ENCODE assay signal across 28 mouse cellular contexts in the genomic region with DNA sequence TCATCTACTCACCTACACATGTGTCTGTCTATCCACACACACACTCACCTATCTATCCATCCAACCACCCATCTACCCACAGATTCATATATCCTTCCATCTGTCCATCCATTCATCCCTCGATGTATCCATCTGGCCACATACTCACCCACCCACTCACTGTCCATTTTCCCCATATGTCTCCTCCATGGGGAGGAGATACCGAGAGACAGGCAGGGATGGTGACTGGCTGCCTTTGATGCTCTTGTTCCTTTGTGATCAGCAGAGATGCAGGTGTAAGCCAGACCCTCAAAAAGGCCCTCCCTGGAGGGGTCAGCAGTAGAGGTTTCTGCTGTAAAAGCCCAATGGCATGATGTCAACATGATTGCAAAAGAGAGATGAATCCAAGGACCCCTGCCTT.
DNase-seq lines count a peak whose midpoint lies in the region; ATAC-seq and TF ChIP-seq lines count a peak whose summit lies in the region.
"Had no signal": no experiment of that assay in that cellular context is flagged by ENCODE, and none has a peak within 500 bp of the region (broad histone marks: within the 10 kb centered on the region; RNA-seq: fewer than 3 reads in every experiment).

No protein-coding gene starts in this region.

- H3K4me3 ChIP-seq in forebrain, embryonic 15.5 days, result no peak overlapping the region
- no peak overlapping the region for H3K4me3 ChIP-seq in forebrain, embryonic 10.5 days
- no peak overlapping the region for H3K4me3 ChIP-seq in layer of hippocampus, adult 2 months
- no peak overlapping the region for H3K4me3 ChIP-seq in midbrain, embryonic 16.5 days (ENCODE audit: low read depth, low read length)
- no peak overlapping the region for H3K4me3 ChIP-seq in midbrain, embryonic 14.5 days (replicated peaks; ENCODE audit: low read depth, low read length)
- no peak overlapping the region for H3K4me3 ChIP-seq in cortical plate, adult 2 months (ENCODE audit: insufficient read depth, low read length)
- H3K4me3 ChIP-seq: erythroblast, embryonic 14.5 days; gastrocnemius, adult 2 months; intestine, embryonic 15.5 days; limb, embryonic 13.5 days; lung, embryonic 15.5 days; midbrain, embryonic 12.5 days; neural tube, embryonic 12.5 days had no signal

- ATAC-seq in forebrain, embryonic 15.5 days (replicated peaks), result 0 out of 2 replicates have a peak, but pooled peaks have one; percentile 19
- peak; percentile 26; the same call in 1 of the 2 replicates for ATAC-seq in midbrain, embryonic 16.5 days
- ATAC-seq in midbrain, embryonic 14.5 days (ENCODE audit: low FRiP score, low TSS enrichment), result no peak
- ATAC-seq: forebrain, embryonic 16.5 days; hindbrain, embryonic 16.5 days; intestine, embryonic 15.5 days had no signal

- H3K36me3 ChIP-seq in forebrain, embryonic 15.5 days, result no peaks in the 10 kb centered on the region
- no peaks in the 10 kb centered on the region for H3K36me3 ChIP-seq in forebrain, embryonic 10.5 days (replicated peaks)
- no peaks in the 10 kb centered on the region for H3K36me3 ChIP-seq in midbrain, embryonic 16.5 days (ENCODE audit: control insufficient read depth, insufficient read depth, low read length)
- H3K36me3 ChIP-seq in midbrain, embryonic 14.5 days (ENCODE audit: control insufficient read depth, insufficient read depth, low read length), result no peaks in the 10 kb centered on the region
- H3K36me3 ChIP-seq: intestine, embryonic 15.5 days; limb, embryonic 13.5 days; lung, embryonic 15.5 days; midbrain, embryonic 12.5 days; neural tube, embryonic 12.5 days had no signal

- peaks cover 7% of the 10 kb centered on the region; the same call in 1 of the 2 replicates for H3K4me1 ChIP-seq in forebrain, embryonic 15.5 days
- peaks cover 5% of the 10 kb centered on the region; the same call in 1 of the 2 replicates for H3K4me1 ChIP-seq in forebrain, embryonic 10.5 days
- H3K4me1 ChIP-seq in midbrain, embryonic 16.5 days (ENCODE audit: control insufficient read depth, insufficient read depth, low read length), result peaks cover 4% of the 10 kb centered on the region; the same call in 1 of the 2 replicates
- H3K4me1 ChIP-seq in midbrain, embryonic 14.5 days (ENCODE audit: control insufficient read depth, insufficient read depth, low read length), result no peaks in the 10 kb centered on the region; the same call in 1 of the 2 replicates
- peaks cover 20% of the 10 kb centered on the region for H3K4me1 ChIP-seq in cortical plate, adult 2 months (ENCODE audit: control insufficient read depth, insufficient read depth, low read length)
- H3K4me1 ChIP-seq: intestine, embryonic 15.5 days; lung, embryonic 15.5 days; neural tube, embryonic 12.5 days had no signal

- DNase-seq in forebrain, embryonic 10.5 days (ENCODE audit: extremely low spot score, low spot score), result no peak
- no peak for DNase-seq in layer of hippocampus, adult 2 months (ENCODE audit: low spot score in 2 of 2)
- no peak for DNase-seq in layer of hippocampus, postnatal 14 days (ENCODE audit: low spot score in 2 of 2)
- DNase-seq in midbrain, embryonic 14.5 days, result no peak
- no peak for DNase-seq in embryo, embryonic 10.5 days (ENCODE audit: low spot score)
- DNase-seq: adrenal gland, postnatal 25 days; cerebellum, adult 9-10 months; gastrocnemius, adult 2 months; gastrocnemius, postnatal 36 days; heart, adult 18-20 months; heart, postnatal 4 days; kidney, adult 2 months; kidney, postnatal 36 days; layer of hippocampus, postnatal 36 days; thymus, postnatal 14 days had no signal

- WGBS in forebrain, embryonic 15.5 days, result 82% methylated on average over 2 of the region's 2 CpGs
- WGBS in forebrain, embryonic 10.5 days, result 90% methylated on average over 2 of the region's 2 CpGs
- 65% methylated on average over 2 of the region's 2 CpGs for WGBS in midbrain, embryonic 16.5 days
- 83% methylated on average over 2 of the region's 2 CpGs for WGBS in midbrain, embryonic 14.5 days

- no peaks in the 10 kb centered on the region for H3K27me3 ChIP-seq in forebrain, embryonic 15.5 days
- 0 out of 2 replicates have a peak, but pooled peaks cover 1% of the 10 kb centered on the region for H3K27me3 ChIP-seq in forebrain, embryonic 10.5 days (ENCODE audit: poor library complexity, severe bottlenecking)
- no peaks in the 10 kb centered on the region for H3K27me3 ChIP-seq in midbrain, embryonic 16.5 days (ENCODE audit: control insufficient read depth, insufficient read depth, low read depth, low read length)
- H3K27me3 ChIP-seq in midbrain, embryonic 14.5 days (ENCODE audit: control insufficient read depth, insufficient read depth, low read length), result no peaks in the 10 kb centered on the region
- H3K27me3 ChIP-seq: intestine, embryonic 15.5 days; lung, embryonic 15.5 days; midbrain, embryonic 12.5 days; neural tube, embryonic 12.5 days had no signal

- TF ChIP-seq POLR2A in cortical plate, adult 2 months (IDR thresholded peaks at IDR 0.05; ENCODE audit: extremely low read depth, insufficient read depth, low read length), result no peak

- H3K4me2 ChIP-seq in forebrain, embryonic 15.5 days (replicated peaks), result no peak overlapping the region
- no peak overlapping the region for H3K4me2 ChIP-seq in midbrain, embryonic 16.5 days (ENCODE audit: low read length)
- no peak overlapping the region for H3K4me2 ChIP-seq in midbrain, embryonic 14.5 days (ENCODE audit: low read length)
- H3K4me2 ChIP-seq: heart, embryonic 11.5 days; intestine, embryonic 15.5 days; limb, embryonic 13.5 days; liver, embryonic 11.5 days; lung, embryonic 15.5 days; midbrain, embryonic 12.5 days; neural tube, embryonic 12.5 days had no signal

- H3K27ac ChIP-seq in forebrain, embryonic 15.5 days (replicated peaks), result no peak overlapping the region
- no peak overlapping the region for H3K27ac ChIP-seq in forebrain, embryonic 10.5 days
- H3K27ac ChIP-seq in layer of hippocampus, adult 2 months, result peak overlapping the region; percentile 67
- H3K27ac ChIP-seq in midbrain, embryonic 16.5 days (ENCODE audit: low read length), result no peak overlapping the region
- H3K27ac ChIP-seq in midbrain, embryonic 14.5 days (replicated peaks; ENCODE audit: low read depth, low read length), result no peak overlapping the region
- peak overlapping the region; percentile 70 for H3K27ac ChIP-seq in cortical plate, adult 2 months (ENCODE audit: insufficient read depth, low read length)
- H3K27ac ChIP-seq: gastrocnemius, adult 2 months; intestine, embryonic 15.5 days; limb, embryonic 13.5 days; lung, embryonic 15.5 days; midbrain, embryonic 12.5 days; neural tube, embryonic 12.5 days had no signal

- TF ChIP-seq CTCF in layer of hippocampus, adult 2 months (conservative IDR thresholded peaks at IDR 0.05), result no peak
- TF ChIP-seq CTCF in cortical plate, adult 2 months (IDR thresholded peaks at IDR 0.05; ENCODE audit: extremely low read depth, insufficient read depth, low read length), result no peak

- no peaks in the 10 kb centered on the region for H3K9me3 ChIP-seq in forebrain, embryonic 15.5 days
- H3K9me3 ChIP-seq in forebrain, embryonic 10.5 days, result 0 out of 2 replicates have a peak, but pooled peaks cover 4% of the 10 kb centered on the region
- H3K9me3 ChIP-seq in midbrain, embryonic 16.5 days (replicated peaks; ENCODE audit: control insufficient read depth, low read length, poor library complexity, severe bottlenecking), result no peaks in the 10 kb centered on the region
- H3K9me3 ChIP-seq in midbrain, embryonic 14.5 days (ENCODE audit: control insufficient read depth, low read length), result no peaks in the 10 kb centered on the region
- H3K9me3 ChIP-seq: intestine, embryonic 15.5 days; lung, embryonic 15.5 days; midbrain, embryonic 12.5 days had no signal

- H3K9ac ChIP-seq in forebrain, embryonic 15.5 days (replicated peaks), result no peak overlapping the region
- no peak overlapping the region for H3K9ac ChIP-seq in midbrain, embryonic 16.5 days (ENCODE audit: low read depth, low read length)
- H3K9ac ChIP-seq in midbrain, embryonic 14.5 days (replicated peaks; ENCODE audit: low read length), result no peak overlapping the region
- H3K9ac ChIP-seq: intestine, embryonic 15.5 days; limb, embryonic 13.5 days; lung, embryonic 15.5 days; midbrain, embryonic 12.5 days; neural tube, embryonic 12.5 days had no signal

Comparison
In these comparisons a context has a peak if more than half of its experiments do, and no peak if none do; other contexts are left out.
1. H3K27ac ChIP-seq: peak in layer of hippocampus, adult 2 months (single experiment) and cortical plate, adult 2 months (single experiment); none in forebrain, embryonic 15.5 days (single experiment), forebrain, embryonic 10.5 days (single experiment), midbrain, embryonic 16.5 days (single experiment) and midbrain, embryonic 14.5 days (single experiment).